Mouse (Mus musculus) neural tube, embryonic 14.5 days (tissue): Measurements from ENCODE around the gene Smu1. TPM values are rescaled to one million over a fixed set of nuclear protein-coding genes. Genes with fewer than 3 reads are reported as not detected.

Source experiments
- ATAC-seq: fragments of 200-750 bp; cut with Nextera tagmentation; 2 replicates; pipeline ENCODE4 v1.8.0; 2017; ENCODE audit warnings: low read depth, mild to moderate bottlenecking, moderate TSS enrichment, moderate library complexity
- H3K27ac ChIP-seq: fragments of 300-500 bp; sonication (generic); 2 replicates; pipeline ENCODE4 v1.5.1; 2014; ENCODE audit warnings: low read depth, mild to moderate bottlenecking, control low read depth, low read length, moderate library complexity, mixed read lengths
- H3K27me3 ChIP-seq: fragments of 300-500 bp; sonication (generic); 2 replicates; pipeline ENCODE4 v1.6.1; 2014; ENCODE audit warnings: low read length; ENCODE audit not compliant: control insufficient read depth, insufficient read depth
- H3K36me3 ChIP-seq: fragments of 300-500 bp; sonication (generic); 2 replicates; pipeline ENCODE4 v1.6.1; 2014; ENCODE audit warnings: low read length, mixed read lengths; ENCODE audit not compliant: control insufficient read depth, insufficient read depth
- H3K4me1 ChIP-seq: fragments of 300-500 bp; sonication (generic); 2 replicates; pipeline ENCODE4 v1.6.1; 2014; ENCODE audit warnings: low read length; ENCODE audit not compliant: control insufficient read depth, insufficient read depth
- H3K4me2 ChIP-seq: fragments of 300-500 bp; sonication (generic); 2 replicates; pipeline ENCODE4 v1.6.1; 2014; ENCODE audit warnings: mild to moderate bottlenecking, low read depth, low read length, control low read depth
- H3K4me3 ChIP-seq: fragments of 300-500 bp; sonication (generic); 2 replicates; pipeline ENCODE4 v1.5.1; 2014; ENCODE audit warnings: low read depth, low read length, control low read depth, mixed read lengths
- H3K9ac ChIP-seq: fragments of 300-500 bp; sonication (generic); replicated peaks from 2 replicates; pipeline ENCODE4 v1.6.1; 2014; ENCODE audit warnings: low read depth, mild to moderate bottlenecking, control low read depth, low read length, mixed read lengths
- H3K9me3 ChIP-seq: fragments of 300-500 bp; sonication (generic); 2 replicates; pipeline ENCODE4 v1.6.1; 2016; ENCODE audit warnings: low read length; ENCODE audit not compliant: control insufficient read depth
- WGBS: fragments of 180-500 bp; shearing (Covaris S2); extraction: QIAGEN DNeasy Blood & Tissue Kit; methylation state at CpG from one replicate; pipeline ENCODE4 v1.1.7; 2014; 5-methylcytosine and 5-hydroxymethylcytosine counted together
- microRNA counts: library from miRNA; unstranded; fragments of <30 nt; microRNA quantifications from one replicate; lab custom pipeline; 2016
- microRNA-seq: library from miRNA; unstranded; fragments of <30 nt; microRNA quantifications from one replicate; pipeline ENCODE4, GENCODE M21; 2016
- polyA plus RNA-seq: library from polyadenylated mRNA; unstranded; fragments of >200 nt; fragmentation: Nextera tagmentation; extraction: Ambion mirVana; gene quantifications from 2 replicates; pipeline ENCODE4 v1.2.1, GENCODE M21; 2014

Smu1 gene
- polyA plus RNA-seq, 1 experiment from 2014 or later = 117 TPM

DNA sequence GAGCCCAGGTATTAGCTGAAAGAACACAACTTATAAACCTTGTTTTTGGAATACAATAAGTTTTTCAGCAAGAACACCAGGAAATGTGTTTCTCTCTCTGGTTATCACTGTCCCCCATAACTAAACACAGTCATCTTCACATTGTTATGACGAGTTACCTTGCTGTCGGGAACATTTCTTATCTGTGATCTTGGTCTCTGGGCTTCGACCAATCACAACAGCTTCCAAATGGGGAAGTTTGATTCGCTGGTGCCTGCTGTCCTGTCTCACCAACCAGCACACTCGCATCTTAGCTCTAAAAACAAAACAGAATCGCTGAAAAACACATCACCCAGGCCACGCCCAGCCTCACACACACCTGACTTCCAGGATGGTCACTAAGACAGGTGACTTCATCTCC is 60.7 kb downstream of the Smu1 start:
- H3K4me3 ChIP-seq = no peak overlapping the region
- no peak overlapping the region for H3K27ac ChIP-seq
- H3K4me2 ChIP-seq = no peak overlapping the region
- H3K27me3 ChIP-seq = no peaks in the 10 kb centered on the region
- H3K9me3 ChIP-seq = no peaks in the 10 kb centered on the region
- H3K36me3 ChIP-seq = peaks cover 24% of the 10 kb centered on the region
- no peak overlapping the region for H3K9ac ChIP-seq
- no peak for ATAC-seq
- peaks cover 6% of the 10 kb centered on the region for H3K4me1 ChIP-seq
- 85% methylated on average over 7 of the region's 7 CpGs for WGBS

GRCm38 (mm10) chr4:40691100-40691499 is 66.6 kb downstream of the Smu1 start:
- Histone ChIP-seq H3K4me2 (no peak overlapping the region), H3K4me1 (no peaks in the 10 kb centered on the region), H3K36me3 (peaks cover 39% of the 10 kb centered on the region), H3K4me3 (no peak overlapping the region), H3K9ac (no peak overlapping the region), H3K27ac (no peak overlapping the region), H3K9me3 (no peaks in the 10 kb centered on the region), H3K27me3 (no peaks in the 10 kb centered on the region)
- WGBS = 91% methylated on average over 11 of the region's 11 CpGs
- no peak for ATAC-seq

MicroRNAs within 50 kb of the gene (microRNA counts, 519-probe panel; counts per million panel counts)
- not detected for microRNA mmu-miR-207 (lab: Ali Mortazavi, UCI)

Small RNA genes lying within 50 kb of the gene (microRNA-seq; reads per million reads assigned to microRNA genes)
- not detected for gene Mir207

Other genes starting within 250 kb of the Smu1 start
- gene Aptx, start 54.7 kb downstream of the Smu1 start, polyA plus RNA-seq = 47.4 and 52.4 TPM in 2 replicates
- 653 and 702 TPM in 2 replicates for gene Dnaja1, start 35.8 kb downstream of the Smu1 start, polyA plus RNA-seq
- 5.2 and 9.9 TPM in 2 replicates for gene B4galt1, start 96.1 kb upstream of the Smu1 start, polyA plus RNA-seq
- not detected in 2 replicates for gene Spink4, start 162.1 kb upstream of the Smu1 start, polyA plus RNA-seq
- gene Bag1, start 190.4 kb upstream of the Smu1 start, polyA plus RNA-seq = 195 and 239 TPM in 2 replicates
- 145 and 154 TPM in 2 replicates for gene Chmp5, start 190.5 kb upstream of the Smu1 start, polyA plus RNA-seq
- 122 and 126 TPM in 2 replicates for gene Nfx1, start 213.0 kb upstream of the Smu1 start, polyA plus RNA-seq